Mouse (Mus musculus) stomach, postnatal 0 days (tissue): ENCODE results near the gene Cpm. TPM values are rescaled to one million over a fixed set of nuclear protein-coding genes. Genes with fewer than 3 reads are reported as not detected.

Experiments
- ATAC-seq: fragments of 200-750 bp; cut with Nextera tagmentation; 2 replicates; pipeline ENCODE4 v1.8.0; 2017; ENCODE audit not compliant: low FRiP score, low TSS enrichment
- DNase-seq: peaks from one replicate; pipeline ENCODE4 v3.0.0-alpha.2; 2016; ENCODE audit warnings: low spot score
- H3K27ac ChIP-seq: fragments of 300-500 bp; sonication (generic); replicated peaks from 2 replicates; pipeline ENCODE4 v1.5.1; 2014; ENCODE audit warnings: mild to moderate bottlenecking, control low read depth
- H3K27me3 ChIP-seq: fragments of 300-500 bp; sonication (generic); 2 replicates; pipeline ENCODE4 v1.6.1; 2014; ENCODE audit warnings: low read length; ENCODE audit not compliant: control insufficient read depth, insufficient read depth
- H3K36me3 ChIP-seq: fragments of 300-500 bp; sonication (generic); 2 replicates; pipeline ENCODE4 v1.6.1; 2014; ENCODE audit warnings: low read length, mixed read lengths; ENCODE audit not compliant: control insufficient read depth, insufficient read depth
- H3K4me1 ChIP-seq: fragments of 300-500 bp; sonication (generic); replicated peaks from 2 replicates; pipeline ENCODE4 v1.6.1; 2014; ENCODE audit warnings: antibody characterized with exemption; ENCODE audit not compliant: control insufficient read depth, insufficient read depth
- H3K4me2 ChIP-seq: fragments of 300-500 bp; sonication (generic); replicated peaks from 2 replicates; pipeline ENCODE4 v1.6.1; 2014; ENCODE audit warnings: low read depth, mild to moderate bottlenecking, control low read depth, moderate library complexity
- H3K4me3 ChIP-seq: fragments of 300-500 bp; sonication (generic); 2 replicates; pipeline ENCODE4 v1.5.1; 2014; ENCODE audit warnings: low read depth, low read length, control low read depth
- H3K9ac ChIP-seq: fragments of 300-500 bp; sonication (generic); 2 replicates; pipeline ENCODE4 v1.6.1; 2014; ENCODE audit warnings: mild to moderate bottlenecking, low read length, control low read depth, mixed read lengths
- H3K9me3 ChIP-seq: fragments of 300-500 bp; sonication (generic); 2 replicates; pipeline ENCODE4 v1.6.1; 2016; ENCODE audit warnings: low read length; ENCODE audit not compliant: control insufficient read depth
- CTCF ChIP-seq: IDR thresholded peaks from 2 replicates; pipeline ENCODE4 v1.5.1; 2016; ENCODE audit warnings: antibody characterized with exemption, low read depth, mild to moderate bottlenecking, moderate library complexity
- EP300 ChIP-seq: optimal IDR thresholded peaks from 2 replicates; pipeline ENCODE3; 2016; ENCODE audit warnings: antibody characterized with exemption
- WGBS: fragments of 180-500 bp; shearing (Covaris S2); extraction: QIAGEN DNeasy Blood & Tissue Kit; methylation state at CpG from one replicate; pipeline ENCODE4 v1.1.7; 2014; 5-methylcytosine and 5-hydroxymethylcytosine counted together
- polyA plus RNA-seq: library from polyadenylated mRNA; unstranded; fragments of >200 nt; fragmentation: Nextera tagmentation; extraction: Ambion mirVana; gene quantifications from 2 replicates; pipeline ENCODE4 v1.2.1, GENCODE M21; 2015

The Cpm gene
- polyA plus RNA-seq, 1 experiment from 2014 or later: 22.9 TPM

DNA sequence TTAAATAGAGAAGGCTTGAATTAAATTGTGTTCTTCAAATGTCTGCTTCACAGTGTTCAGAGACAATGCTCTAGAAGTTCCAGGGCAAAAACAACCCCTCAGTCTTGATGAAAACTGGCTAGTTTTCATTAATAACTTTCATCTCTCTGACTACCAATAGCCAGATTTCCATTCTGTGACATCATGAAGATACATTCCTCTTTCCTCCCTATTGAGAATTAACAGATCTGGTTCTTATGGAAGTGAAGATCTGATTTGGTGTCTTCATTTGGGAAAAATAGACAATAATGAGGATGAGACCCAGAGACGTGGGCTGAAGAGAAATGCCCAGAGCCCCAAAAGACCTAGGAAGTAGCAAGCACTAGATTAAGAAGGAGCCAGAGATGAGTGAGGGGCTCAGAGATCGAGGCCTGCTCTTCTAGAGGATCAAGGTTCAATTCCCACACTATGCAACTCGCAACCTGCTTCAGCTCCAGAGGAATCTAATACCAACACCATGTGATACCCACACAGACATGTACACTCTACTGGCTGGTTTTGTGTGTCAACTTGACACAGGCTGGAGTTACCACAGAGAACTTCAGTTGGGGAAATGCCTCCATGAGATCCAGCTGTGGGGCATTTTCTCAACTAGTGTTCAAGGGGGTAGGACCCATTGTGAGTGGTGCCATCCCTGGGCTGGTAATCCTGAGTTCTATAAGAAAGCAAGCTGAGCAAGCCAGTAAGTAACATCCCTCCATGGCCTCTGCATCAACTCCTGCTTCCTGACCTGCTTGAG lies 11.5 kb upstream of the Cpm start:
- H3K27me3 ChIP-seq: no peaks in the 10 kb centered on the region
- TF ChIP-seq CTCF: no peak
- no peak for TF ChIP-seq EP300
- ATAC-seq: no peak
- no peaks in the 10 kb centered on the region for H3K9me3 ChIP-seq
- DNase-seq: no peak
- H3K4me3 ChIP-seq: no peak overlapping the region
- H3K4me2 ChIP-seq: no peak overlapping the region
- no peaks in the 10 kb centered on the region for H3K4me1 ChIP-seq
- H3K9ac ChIP-seq: no peak overlapping the region
- no peak overlapping the region for H3K27ac ChIP-seq
- 92% methylated on average over 3 of the region's 3 CpGs for WGBS
- H3K36me3 ChIP-seq: no peaks in the 10 kb centered on the region

DNA sequence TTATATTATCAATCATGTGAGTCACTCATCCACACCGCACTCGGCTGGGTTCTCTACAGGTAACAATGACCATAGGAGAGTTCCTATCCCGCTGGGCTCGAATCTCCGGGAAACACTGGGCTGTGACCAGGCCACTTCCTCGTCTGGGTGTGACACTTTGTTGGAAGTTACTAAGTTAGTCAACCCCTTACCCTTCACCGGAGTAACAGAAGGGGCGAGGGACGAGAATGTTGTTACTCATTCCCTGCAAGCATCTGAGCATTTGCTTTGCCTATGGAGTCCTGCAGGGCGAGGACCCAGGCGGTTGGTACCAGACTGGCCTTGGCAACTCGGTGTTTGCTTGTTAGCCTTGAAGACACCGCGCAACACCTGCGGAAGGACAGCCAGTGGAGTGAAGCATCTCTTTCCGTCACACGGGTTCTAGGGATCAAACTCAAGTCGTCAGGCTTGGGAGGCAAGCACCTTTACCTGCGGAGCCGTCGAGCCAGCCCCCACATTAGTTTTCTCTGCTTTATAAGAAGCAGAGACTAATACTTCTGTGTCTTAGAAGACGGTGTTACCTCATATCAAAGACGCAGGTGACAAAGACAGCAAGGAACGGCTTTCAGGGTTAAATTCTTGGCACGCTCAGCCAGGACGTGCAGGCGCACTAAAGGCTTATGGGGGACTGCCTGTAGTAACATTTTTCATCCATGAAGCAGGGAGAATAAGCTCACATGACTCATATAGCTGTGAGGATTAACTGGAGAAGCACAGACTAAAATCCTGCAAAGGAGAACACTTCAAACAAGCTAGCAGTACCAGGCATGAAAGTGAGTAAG lies 10.0 kb upstream of the Cpm start:
- peak; percentile 65; the same call in 1 of the 2 replicates for ATAC-seq
- H3K27ac ChIP-seq: no peak overlapping the region; the same call in 1 of the 2 replicates

DNA sequence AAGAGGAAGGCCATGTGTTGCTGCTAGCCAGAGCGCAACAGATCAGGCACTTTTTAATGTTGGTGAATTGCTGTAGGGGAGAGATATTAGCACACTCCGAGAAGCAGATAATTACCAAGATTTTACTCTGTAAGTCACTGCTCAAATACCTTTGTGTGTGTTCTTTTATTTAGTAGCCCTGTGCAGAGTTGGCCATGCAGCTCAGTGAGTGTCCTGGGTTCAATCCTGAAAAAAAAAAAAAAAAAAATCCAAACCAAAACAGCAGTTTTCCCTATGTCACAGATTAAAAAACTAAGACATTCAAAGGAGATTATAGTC lies 9.5 kb upstream of the Cpm start:
- no peak for ATAC-seq
- Histone ChIP-seq H3K4me3 (no peak overlapping the region), H3K27me3 (no peaks in the 10 kb centered on the region), H3K36me3 (no peaks in the 10 kb centered on the region), H3K9ac (no peak overlapping the region), H3K27ac (no peak overlapping the region; the same call in 1 of the 2 replicates), H3K4me2 (no peak overlapping the region), H3K9me3 (no peaks in the 10 kb centered on the region), H3K4me1 (no peaks in the 10 kb centered on the region)
- WGBS: 57% methylated on average over 2 of the region's 2 CpGs
- TF ChIP-seq CTCF (no peak), EP300 (no peak)
- no peak for DNase-seq

More for the DNA sequence above, 10.0 kb upstream of the Cpm start:
- H3K4me1 ChIP-seq: no peaks in the 10 kb centered on the region
- H3K4me2 ChIP-seq: no peak overlapping the region
- whole genome bisulfite sequencing: 65% methylated on average over 27 of the region's 27 CpGs
- no peaks in the 10 kb centered on the region for H3K27me3 ChIP-seq
- no peaks in the 10 kb centered on the region for H3K9me3 ChIP-seq
- no peak for DNase-seq
- no peak overlapping the region for H3K9ac ChIP-seq
- TF ChIP-seq CTCF: no peak
- no peak for TF ChIP-seq EP300
- H3K4me3 ChIP-seq: no peak overlapping the region
- H3K36me3 ChIP-seq: no peaks in the 10 kb centered on the region

DNA sequence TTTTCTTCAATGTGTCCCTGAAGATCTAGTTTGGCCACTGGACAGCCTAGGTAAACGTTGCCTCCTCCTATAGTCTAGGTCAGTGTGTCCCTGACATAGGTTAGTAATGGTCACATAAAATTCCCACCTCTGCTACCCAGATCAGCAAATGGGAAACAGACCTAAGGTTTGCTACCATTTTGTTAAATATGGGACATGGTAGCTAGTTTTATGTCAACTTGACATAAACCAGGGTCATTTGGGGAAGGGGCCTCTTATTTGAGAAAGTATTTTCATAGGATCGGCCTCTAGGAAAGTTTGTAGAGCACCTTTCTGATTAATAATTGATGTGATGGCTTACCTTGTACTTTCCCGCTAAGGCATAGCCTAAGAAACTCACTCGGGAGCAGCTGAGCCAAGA lies 8.8 kb upstream of the Cpm start:
- no peaks in the 10 kb centered on the region for H3K9me3 ChIP-seq
- no peak overlapping the region for H3K27ac ChIP-seq
- no peak for ATAC-seq
- WGBS: 83% methylated on average over 4 of the region's 4 CpGs
- no peak for TF ChIP-seq CTCF
- no peak for TF ChIP-seq EP300
- DNase-seq: no peak
- no peak overlapping the region for H3K9ac ChIP-seq
- H3K27me3 ChIP-seq: no peaks in the 10 kb centered on the region
- H3K4me3 ChIP-seq: no peak overlapping the region
- H3K4me2 ChIP-seq: no peak overlapping the region
- no peaks in the 10 kb centered on the region for H3K4me1 ChIP-seq
- no peaks in the 10 kb centered on the region for H3K36me3 ChIP-seq

DNA sequence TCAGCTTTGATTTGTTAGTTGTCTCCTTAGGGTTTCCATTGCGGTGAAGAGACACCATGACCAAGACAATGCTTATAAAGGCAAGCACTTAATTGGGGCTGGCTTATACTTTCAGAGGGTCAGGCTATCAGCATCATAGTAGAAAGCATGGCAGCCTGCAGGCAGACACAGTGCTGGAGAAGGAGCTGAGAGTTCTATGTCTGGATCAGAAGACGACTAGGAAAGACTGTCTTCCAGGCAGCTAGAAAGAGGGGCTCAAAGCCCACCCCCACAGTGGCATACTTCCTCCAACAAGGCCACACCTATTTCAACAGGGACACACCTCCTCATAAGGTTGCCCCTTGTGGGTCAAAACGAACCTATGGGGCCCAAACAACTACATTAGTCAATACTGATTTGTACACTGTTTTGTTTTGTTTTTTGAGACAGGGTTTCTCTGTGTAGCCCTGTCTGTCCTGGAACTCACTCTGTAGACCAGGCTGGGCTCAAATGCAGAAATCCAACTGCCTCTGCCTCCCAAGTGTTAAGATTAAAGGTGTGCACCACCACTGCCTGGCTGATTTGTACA lies 8.3 kb upstream of the Cpm start:
- TF ChIP-seq CTCF (no peak), EP300 (no peak)

More for the DNA sequence above, 8.3 kb upstream of the Cpm start:
- Histone ChIP-seq H3K4me3 (no peak overlapping the region), H3K4me1 (no peaks in the 10 kb centered on the region), H3K27me3 (no peaks in the 10 kb centered on the region), H3K9ac (no peak overlapping the region), H3K9me3 (no peaks in the 10 kb centered on the region), H3K4me2 (no peak overlapping the region), H3K27ac (no peak overlapping the region), H3K36me3 (no peaks in the 10 kb centered on the region)
- ATAC-seq (no peak), DNase-seq (no peak)
- 83% methylated on average over 3 of the region's 3 CpGs for WGBS
